Mouse (Mus musculus) hindbrain, embryonic 11.5 days (tissue): ENCODE measurements around the gene Shld2. TPM values are rescaled to one million over a fixed set of nuclear protein-coding genes. Genes with fewer than 3 reads are reported as not detected.

Source experiments
- ATAC-seq: fragments of 200-750 bp; cut with Nextera tagmentation; 2 replicates; pipeline ENCODE4 v1.8.0; 2017; ENCODE audit warnings: mild to moderate bottlenecking, moderate TSS enrichment, moderate library complexity; ENCODE audit not compliant: low FRiP score
- DNase-seq: peaks from one replicate; pipeline ENCODE4 v3.0.0-alpha.2; 2015; ENCODE audit warnings: low spot score
- H3K27ac ChIP-seq: fragments of 300-500 bp; sonication (generic); 2 replicates; pipeline ENCODE4 v1.5.1; 2014; ENCODE audit warnings: mild to moderate bottlenecking, low read depth, low read length
- H3K27me3 ChIP-seq: fragments of 300-500 bp; sonication (generic); 2 replicates; pipeline ENCODE4 v1.6.1; 2014; ENCODE audit warnings: mild to moderate bottlenecking, low read length, moderate library complexity, mixed read lengths; ENCODE audit not compliant: control insufficient read depth, insufficient read depth
- H3K36me3 ChIP-seq: fragments of 300-500 bp; sonication (generic); 2 replicates; pipeline ENCODE4 v1.6.1; 2014; ENCODE audit warnings: mild to moderate bottlenecking, low read length, moderate library complexity, mixed read lengths; ENCODE audit not compliant: control insufficient read depth, insufficient read depth
- H3K4me1 ChIP-seq: fragments of 300-500 bp; sonication (generic); replicated peaks from 2 replicates; pipeline ENCODE4 v1.6.1; 2014; ENCODE audit warnings: low read length, mixed read lengths; ENCODE audit not compliant: control insufficient read depth, insufficient read depth
- H3K4me2 ChIP-seq: fragments of 300-500 bp; sonication (generic); replicated peaks from 2 replicates; pipeline ENCODE4 v1.6.1; 2014; ENCODE audit warnings: mild to moderate bottlenecking, low read depth, low read length
- H3K4me3 ChIP-seq: fragments of 300-500 bp; sonication (generic); 2 replicates; pipeline ENCODE4 v1.5.1; 2014; ENCODE audit warnings: low read depth, low read length
- H3K9ac ChIP-seq: fragments of 300-500 bp; sonication (generic); 2 replicates; pipeline ENCODE4 v1.6.1; 2014; ENCODE audit warnings: low read depth, low read length
- H3K9me3 ChIP-seq: fragments of 300-500 bp; sonication (generic); 2 replicates; pipeline ENCODE4 v1.6.1; 2016; ENCODE audit warnings: low read length; ENCODE audit not compliant: control insufficient read depth
- WGBS: fragments of 180-500 bp; shearing (Covaris S2); extraction: QIAGEN DNeasy Blood & Tissue Kit; methylation state at CpG from one replicate; pipeline ENCODE4 v1.1.7; 2014; 5-methylcytosine and 5-hydroxymethylcytosine counted together
- polyA plus RNA-seq: library from polyadenylated mRNA; unstranded; fragments of >200 nt; fragmentation: Nextera tagmentation; extraction: Ambion mirVana; gene quantifications from 2 replicates; pipeline ENCODE4 v1.2.1, GENCODE M21; 2014

Shld2 gene
- polyA plus RNA-seq, 1 experiment from 2014 or later: 7.1 TPM

DNA sequence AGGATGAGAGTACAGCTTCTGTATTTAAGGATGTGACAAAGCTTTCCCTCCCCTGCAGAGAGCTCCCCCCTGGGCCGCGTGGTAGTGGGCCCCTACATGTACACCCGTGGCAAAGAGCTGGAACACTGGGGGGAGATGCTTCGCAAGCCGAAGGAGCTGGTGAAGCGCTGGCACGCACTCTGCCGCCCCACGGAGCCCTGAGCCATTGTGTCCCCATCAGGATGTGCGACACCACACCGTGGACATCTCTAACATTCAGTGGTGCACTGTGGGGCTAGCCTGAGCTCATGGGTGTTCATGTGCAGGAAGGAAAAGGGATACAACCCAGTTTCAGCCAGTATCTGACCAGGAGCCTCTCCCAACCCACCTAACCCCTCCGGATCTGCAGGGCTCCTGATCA lies 82.3 kb downstream of the Shld2 start:
- WGBS: 90% methylated on average over 12 of the region's 12 CpGs
- DNase-seq (no peak), ATAC-seq (no peak)
- Histone ChIP-seq H3K9me3 (no peaks in the 10 kb centered on the region), H3K4me2 (no peak overlapping the region), H3K27me3 (no peaks in the 10 kb centered on the region), H3K9ac (no peak overlapping the region), H3K4me3 (no peak overlapping the region), H3K4me1 (no peaks in the 10 kb centered on the region), H3K27ac (no peak overlapping the region), H3K36me3 (no peaks in the 10 kb centered on the region)

- Histone ChIP-seq H3K4me3 (no peak overlapping the region), H3K4me1 (no peaks in the 10 kb centered on the region), H3K27ac (no peak overlapping the region), H3K36me3 (no peaks in the 10 kb centered on the region), H3K9ac (no peak overlapping the region), H3K27me3 (no peaks in the 10 kb centered on the region), H3K4me2 (no peak overlapping the region), H3K9me3 (no peaks in the 10 kb centered on the region)
- 89% methylated on average over 4 of the region's 4 CpGs for WGBS
- DNase-seq (no peak), ATAC-seq (no peak)
These were observed 83.7 kb downstream of the Shld2 start for GRCm38 (mm10) chr14:34226566-34226965.

- peaks cover under 1% of the 10 kb centered on the region; the same call in 1 of the 2 replicates for H3K27me3 ChIP-seq
- no peaks in the 10 kb centered on the region for H3K36me3 ChIP-seq
- DNase-seq: no peak
- no peak overlapping the region for H3K4me2 ChIP-seq
- H3K4me1 ChIP-seq: no peaks in the 10 kb centered on the region
- H3K9me3 ChIP-seq: no peaks in the 10 kb centered on the region
- H3K4me3 ChIP-seq: no peak overlapping the region
- ATAC-seq: no peak
- H3K27ac ChIP-seq: no peak overlapping the region
- WGBS: 82% methylated on average over 9 of the region's 9 CpGs
- no peak overlapping the region for H3K9ac ChIP-seq
These were observed 84.3 kb downstream of the Shld2 start for GRCm38 (mm10) chr14:34225986-34226385.

GRCm38 (mm10) chr14:34223362-34223898 lies 86.9 kb downstream of the Shld2 start:
- Histone ChIP-seq H3K27ac (no peak overlapping the region), H3K9me3 (no peaks in the 10 kb centered on the region), H3K36me3 (no peaks in the 10 kb centered on the region), H3K9ac (no peak overlapping the region), H3K4me1 (no peaks in the 10 kb centered on the region), H3K4me2 (no peak overlapping the region), H3K27me3 (peaks cover 10% of the 10 kb centered on the region; the same call in 1 of the 2 replicates), H3K4me3 (no peak overlapping the region)
- WGBS: 78% methylated on average over 5 of the region's 5 CpGs
- no peak for DNase-seq
- no peak for ATAC-seq

GRCm38 (mm10) chr14:34221416-34222077 lies 88.7 kb downstream of the Shld2 start:
- H3K36me3 ChIP-seq: no peaks in the 10 kb centered on the region
- H3K4me3 ChIP-seq: no peak overlapping the region
- no peak overlapping the region for H3K4me2 ChIP-seq
- H3K27ac ChIP-seq: no peak overlapping the region
- DNase-seq (no peak), ATAC-seq (no peak)
- WGBS: 71% methylated on average over 5 of the region's 5 CpGs
- no peak overlapping the region for H3K9ac ChIP-seq
- no peaks in the 10 kb centered on the region for H3K9me3 ChIP-seq
- H3K27me3 ChIP-seq: peaks cover 10% of the 10 kb centered on the region; the same call in 1 of the 2 replicates
- no peaks in the 10 kb centered on the region for H3K4me1 ChIP-seq

DNA sequence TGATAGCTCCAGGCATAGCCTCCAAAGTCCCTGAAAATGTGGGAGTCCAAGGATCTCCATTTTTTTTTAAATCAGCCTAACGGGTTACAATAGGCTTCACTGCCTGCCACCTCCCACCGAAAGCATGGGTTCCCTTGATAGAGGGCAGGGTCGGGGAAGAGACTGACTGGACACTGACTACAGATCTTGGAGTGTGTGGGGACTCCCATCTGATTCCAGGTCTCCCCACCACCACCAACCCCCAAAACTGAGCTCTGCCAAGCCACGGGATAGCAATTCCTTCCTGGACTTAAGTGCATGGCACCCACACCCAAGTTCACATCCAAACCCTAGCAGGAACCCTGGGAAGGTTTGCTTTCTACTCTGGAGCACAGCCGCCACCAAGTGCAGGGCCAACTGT lies 89.9 kb downstream of the Shld2 start:
- H3K4me3 ChIP-seq: no peak overlapping the region
- DNase-seq (no peak), ATAC-seq (no peak)
- H3K27ac ChIP-seq: no peak overlapping the region
- no peak overlapping the region for H3K9ac ChIP-seq
- no peak overlapping the region for H3K4me2 ChIP-seq
- no peaks in the 10 kb centered on the region for H3K9me3 ChIP-seq
- H3K4me1 ChIP-seq: no peaks in the 10 kb centered on the region
- WGBS: 81% methylated on average over 5 of the region's 5 CpGs
- no peaks in the 10 kb centered on the region for H3K36me3 ChIP-seq
- peaks cover 10% of the 10 kb centered on the region; the same call in 1 of the 2 replicates for H3K27me3 ChIP-seq

DNA sequence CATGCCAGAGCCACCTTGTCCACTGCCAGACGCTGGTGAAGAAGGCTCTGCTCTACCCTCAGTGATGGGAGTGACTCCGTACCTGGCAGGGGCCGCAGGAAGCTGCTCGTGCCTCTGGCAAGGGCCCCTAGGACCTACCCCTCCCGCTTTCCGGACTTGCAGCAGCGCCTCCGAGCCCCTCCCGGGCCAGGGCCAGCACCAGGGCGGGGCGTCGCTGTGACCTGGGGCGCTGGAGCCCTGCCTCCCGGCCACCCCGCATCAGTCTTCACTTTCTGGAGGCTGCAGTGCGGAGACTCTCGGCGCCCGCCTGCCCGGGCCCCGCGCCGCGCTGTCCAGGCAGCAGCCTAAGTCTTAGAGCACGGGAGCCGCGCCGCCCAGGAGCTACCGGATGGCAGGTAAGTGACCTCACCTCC lies 90.5 kb downstream of the Shld2 start:
- H3K4me2 ChIP-seq: peak overlapping the region; percentile 42
- H3K27me3 ChIP-seq: peaks cover 10% of the 10 kb centered on the region; the same call in 1 of the 2 replicates
- DNase-seq (peak; percentile 24), ATAC-seq (no peak)
- no peak overlapping the region for H3K9ac ChIP-seq
- no peaks in the 10 kb centered on the region for H3K4me1 ChIP-seq
- H3K4me3 ChIP-seq: no peak overlapping the region
- H3K36me3 ChIP-seq: no peaks in the 10 kb centered on the region
- H3K27ac ChIP-seq: no peak overlapping the region
- 3% methylated on average over 29 of the region's 29 CpGs for WGBS
- H3K9me3 ChIP-seq: no peaks in the 10 kb centered on the region

DNA sequence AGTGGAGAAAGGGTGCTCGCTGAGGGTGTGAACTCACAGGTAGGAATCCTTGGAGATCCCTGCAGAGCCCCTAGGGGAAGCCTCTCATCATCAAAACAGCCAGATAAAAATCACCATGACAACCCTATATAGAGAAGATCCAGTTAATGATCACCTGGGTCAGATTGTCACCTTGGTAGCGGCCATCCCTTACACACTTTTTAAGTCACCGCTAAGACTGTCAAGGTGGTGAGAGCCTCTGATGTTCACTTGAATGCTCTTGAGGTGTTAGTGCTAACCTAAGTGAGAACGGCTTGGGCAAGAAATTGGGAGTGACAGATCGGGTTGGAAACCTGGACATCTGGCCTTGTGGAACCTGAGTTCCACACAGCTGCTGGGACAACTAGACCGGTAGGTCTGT lies 91.0 kb downstream of the Shld2 start, which contains the start of gene Syt15:
TSS of gene Syt15 (plus strand) at position 301 of the 400 bp plus-strand sequence.
- no peak within 1 kb of the TSS for H3K27ac ChIP-seq
- no peak within 1 kb of the TSS for H3K4me3 ChIP-seq
- no peaks in the 10 kb centered on the region for H3K36me3 ChIP-seq
- WGBS: 73% methylated on average over 6 of the region's 6 CpGs
- peak within 1 kb of the TSS; percentile 42 for H3K4me2 ChIP-seq
- ATAC-seq (no peak), DNase-seq (no peak)
- peaks cover 10% of the 10 kb centered on the region; the same call in 1 of the 2 replicates for H3K27me3 ChIP-seq
- H3K9me3 ChIP-seq: no peaks in the 10 kb centered on the region
- H3K9ac ChIP-seq: no peak within 1 kb of the TSS
- no peaks in the 10 kb centered on the region for H3K4me1 ChIP-seq
